Mouse (Mus musculus): ENCODE results near the gene Wdr89.

GRCm38 (mm10) chr12:75594404-75594803, 74.9 kb downstream of the Wdr89 start:
- TF ChIP-seq CTCF (IDR thresholded peaks at IDR 0.05; ENCODE audit: low read depth, low read length) (no peak), POLR2A (IDR thresholded peaks at IDR 0.05; ENCODE audit: borderline replicate concordance, low read depth, low read length) (no peak)
